Mouse (Mus musculus) hindbrain, embryonic 16.5 days (tissue): ENCODE measurements around the gene Hey2. TPM values are rescaled to one million over a fixed set of nuclear protein-coding genes. Genes with fewer than 3 reads are reported as not detected.

ENCODE experiments used
- ATAC-seq: fragments of 200-750 bp; cut with Nextera tagmentation; 2 replicates; pipeline ENCODE4 v1.8.0; 2017; ENCODE audit warnings: moderate TSS enrichment, moderate library complexity
- H3K27ac ChIP-seq: fragments of 300-500 bp; sonication (generic); 2 replicates; pipeline ENCODE4 v1.5.1; 2014; ENCODE audit warnings: low read depth, mild to moderate bottlenecking, control low read depth, low read length, moderate library complexity
- H3K27me3 ChIP-seq: fragments of 300-500 bp; sonication (generic); replicated peaks from 2 replicates; pipeline ENCODE4 v1.6.1; 2014; ENCODE audit warnings: low read length; ENCODE audit not compliant: control insufficient read depth, insufficient read depth
- H3K36me3 ChIP-seq: fragments of 300-500 bp; sonication (generic); 2 replicates; pipeline ENCODE4 v1.6.1; 2014; ENCODE audit warnings: mild to moderate bottlenecking, low read length, moderate library complexity, mixed read lengths; ENCODE audit not compliant: control insufficient read depth, insufficient read depth
- H3K4me1 ChIP-seq: fragments of 300-500 bp; sonication (generic); 2 replicates; pipeline ENCODE4 v1.6.1; 2014; ENCODE audit warnings: low read depth, low read length; ENCODE audit not compliant: control insufficient read depth, insufficient read depth
- H3K4me2 ChIP-seq: fragments of 300-500 bp; sonication (generic); 2 replicates; pipeline ENCODE4 v1.6.1; 2014; ENCODE audit warnings: mild to moderate bottlenecking, low read length, control low read depth, moderate library complexity
- H3K4me3 ChIP-seq: fragments of 300-500 bp; sonication (generic); 2 replicates; pipeline ENCODE4 v1.5.1; 2014; ENCODE audit warnings: mild to moderate bottlenecking, low read length, control low read depth, moderate library complexity
- H3K9ac ChIP-seq: fragments of 300-500 bp; sonication (generic); 2 replicates; pipeline ENCODE4 v1.6.1; 2014; ENCODE audit warnings: low read depth, mild to moderate bottlenecking, control low read depth, low read length, moderate library complexity
- H3K9me3 ChIP-seq: fragments of 300-500 bp; sonication (generic); 2 replicates; pipeline ENCODE4 v1.6.1; 2014; ENCODE audit warnings: mild to moderate bottlenecking, low read length, moderate library complexity; ENCODE audit not compliant: control insufficient read depth
- WGBS: fragments of 180-500 bp; shearing (Covaris S2); extraction: QIAGEN DNeasy Blood & Tissue Kit; methylation state at CpG from one replicate; pipeline ENCODE4 v1.1.7; 2014; 5-methylcytosine and 5-hydroxymethylcytosine counted together
- polyA plus RNA-seq: library from polyadenylated mRNA; unstranded; fragments of >200 nt; fragmentation: Nextera tagmentation; extraction: Ambion mirVana; gene quantifications from 2 replicates; pipeline ENCODE4 v1.2.1, GENCODE M21; 2015

Hey2 gene
- 5.1 and 5.3 TPM in 2 replicates for polyA plus RNA-seq

- H3K4me3 ChIP-seq = peak within 1 kb of the TSS; percentile 56
- no peaks in the 10 kb centered on the region for H3K9me3 ChIP-seq
- H3K36me3 ChIP-seq = no peaks in the 10 kb centered on the region
- H3K27ac ChIP-seq = peak within 1 kb of the TSS; percentile 71
- under 1% methylated on average over 61 of the region's 70 CpGs for WGBS
- peak within 1 kb of the TSS; percentile 64 for H3K9ac ChIP-seq
- H3K4me2 ChIP-seq = peak within 1 kb of the TSS; percentile 69
- H3K27me3 ChIP-seq = peaks cover 17% of the 10 kb centered on the region
- peak; percentile 99 for ATAC-seq
- H3K4me1 ChIP-seq = peaks cover 19% of the 10 kb centered on the region
These were observed at the start of gene Hey2 for GRCm38 (mm10) chr10:30842643-30843437. Gene Hey2, minus strand, starts transcription at chr10:30842801.

DNA sequence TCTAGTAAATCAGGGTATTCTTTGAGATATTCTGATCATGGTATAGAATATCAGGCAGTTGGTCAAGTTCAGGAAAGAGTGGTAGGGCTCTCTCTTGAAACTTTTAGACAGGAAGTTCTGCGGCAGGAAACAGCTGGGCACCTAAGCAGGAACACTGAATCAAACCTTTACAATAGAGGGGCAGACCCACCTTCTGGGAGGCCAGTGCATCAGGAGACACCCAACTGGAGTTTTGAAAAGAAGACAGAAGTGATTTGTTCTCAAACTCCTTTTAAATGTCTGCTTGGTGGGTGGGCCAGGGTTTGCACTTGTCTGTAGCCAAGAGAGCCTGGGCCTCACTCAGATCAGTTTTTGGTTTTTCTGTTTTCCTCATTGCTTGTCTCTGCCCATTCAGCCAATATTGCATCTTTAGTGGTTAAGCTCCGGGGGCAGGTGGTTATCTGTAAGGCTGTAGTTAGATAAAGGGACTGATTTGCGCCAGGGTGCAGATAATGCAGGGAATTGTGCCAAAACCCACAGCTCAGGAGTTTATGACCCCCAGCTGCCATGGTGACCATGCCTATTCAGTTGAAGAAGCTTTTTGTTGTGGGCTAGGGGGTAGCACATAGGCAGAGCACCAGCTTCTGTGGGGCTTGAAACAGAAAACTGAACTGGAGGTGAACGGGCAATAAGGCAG lies 40.6 kb upstream of the Hey2 start:
- ATAC-seq = peak; percentile 69; the same call in 1 of the 2 replicates
- H3K4me1 ChIP-seq = 0 out of 2 replicates have a peak, but pooled peaks cover 2% of the 10 kb centered on the region
- H3K4me2 ChIP-seq = no peak overlapping the region
- H3K27me3 ChIP-seq = no peaks in the 10 kb centered on the region
- no peak overlapping the region for H3K4me3 ChIP-seq
- no peak overlapping the region for H3K27ac ChIP-seq
- H3K9me3 ChIP-seq = no peaks in the 10 kb centered on the region
- H3K9ac ChIP-seq = no peak overlapping the region
- H3K36me3 ChIP-seq = no peaks in the 10 kb centered on the region
- 32% methylated on average over 4 of the region's 4 CpGs for WGBS

DNA sequence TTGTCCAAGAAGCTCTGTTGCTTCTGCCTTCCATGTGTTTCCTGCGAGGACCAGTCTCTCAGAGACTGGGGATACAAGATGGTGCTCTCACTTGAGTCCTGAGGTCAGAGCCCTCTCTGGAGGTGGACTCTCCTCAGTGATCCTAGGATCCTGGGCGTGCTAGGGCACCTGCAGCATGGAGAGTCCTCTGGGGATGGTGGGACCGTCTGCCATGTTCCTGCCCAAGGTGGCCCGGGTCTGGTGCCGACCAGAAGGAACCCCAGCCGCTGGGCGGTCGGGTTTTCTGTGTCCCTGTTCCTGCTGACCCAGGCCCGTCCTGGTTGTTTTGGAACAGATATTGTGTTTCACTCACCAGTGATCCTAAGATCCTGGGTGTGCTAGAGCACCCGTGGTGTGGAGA lies 38.5 kb upstream of the Hey2 start:
- no peak overlapping the region for H3K4me2 ChIP-seq
- H3K36me3 ChIP-seq = no peaks in the 10 kb centered on the region
- 88% methylated on average over 10 of the region's 10 CpGs for WGBS
- H3K27me3 ChIP-seq = no peaks in the 10 kb centered on the region
- H3K4me3 ChIP-seq = no peak overlapping the region
- no peak overlapping the region for H3K27ac ChIP-seq
- 0 out of 2 replicates have a peak, but pooled peaks cover 2% of the 10 kb centered on the region for H3K4me1 ChIP-seq
- H3K9me3 ChIP-seq = no peaks in the 10 kb centered on the region
- no peak for ATAC-seq
- no peak overlapping the region for H3K9ac ChIP-seq

DNA sequence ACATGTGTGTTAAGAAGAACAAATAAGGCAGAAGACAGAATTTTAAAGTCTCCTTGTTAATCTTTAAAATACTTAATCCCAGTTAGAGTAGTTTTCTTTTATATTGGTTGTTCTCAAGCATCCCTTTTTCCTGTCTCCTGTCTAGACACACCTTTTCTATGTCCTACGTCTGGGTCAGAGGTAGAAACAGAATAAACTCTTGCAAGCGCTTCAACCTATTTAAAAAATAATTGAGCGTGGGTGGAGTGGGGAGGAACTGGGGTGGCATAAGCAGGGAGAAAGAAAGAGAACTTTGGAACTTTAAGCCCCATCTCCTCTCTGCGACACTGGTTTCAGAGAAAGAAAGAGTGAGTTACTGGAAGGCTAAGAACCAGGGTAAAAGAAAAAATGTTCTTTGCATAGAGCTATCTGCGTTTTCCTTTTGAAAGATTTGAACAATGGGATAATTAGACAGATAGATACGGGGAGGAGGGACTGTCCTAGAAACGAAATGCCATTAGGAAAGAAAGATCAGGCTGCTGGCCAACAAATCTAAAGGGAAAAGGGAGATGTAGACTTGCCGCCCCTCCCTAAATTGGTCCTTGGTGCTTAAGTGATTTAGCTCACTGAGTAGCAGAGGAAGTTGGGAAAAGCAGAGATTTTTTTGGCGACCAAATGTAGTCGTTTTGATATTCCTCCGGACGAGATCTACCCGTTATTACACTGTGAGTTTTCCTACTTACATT lies 2.7 kb upstream of the Hey2 start:
- WGBS = 22% methylated on average over 13 of the region's 13 CpGs
- Histone ChIP-seq H3K27ac (no peak overlapping the region), H3K9me3 (no peaks in the 10 kb centered on the region), H3K4me1 (peaks cover 19% of the 10 kb centered on the region), H3K4me2 (no peak overlapping the region), H3K4me3 (no peak overlapping the region), H3K36me3 (no peaks in the 10 kb centered on the region), H3K27me3 (peaks cover 17% of the 10 kb centered on the region), H3K9ac (no peak overlapping the region)
- no peak for ATAC-seq

DNA sequence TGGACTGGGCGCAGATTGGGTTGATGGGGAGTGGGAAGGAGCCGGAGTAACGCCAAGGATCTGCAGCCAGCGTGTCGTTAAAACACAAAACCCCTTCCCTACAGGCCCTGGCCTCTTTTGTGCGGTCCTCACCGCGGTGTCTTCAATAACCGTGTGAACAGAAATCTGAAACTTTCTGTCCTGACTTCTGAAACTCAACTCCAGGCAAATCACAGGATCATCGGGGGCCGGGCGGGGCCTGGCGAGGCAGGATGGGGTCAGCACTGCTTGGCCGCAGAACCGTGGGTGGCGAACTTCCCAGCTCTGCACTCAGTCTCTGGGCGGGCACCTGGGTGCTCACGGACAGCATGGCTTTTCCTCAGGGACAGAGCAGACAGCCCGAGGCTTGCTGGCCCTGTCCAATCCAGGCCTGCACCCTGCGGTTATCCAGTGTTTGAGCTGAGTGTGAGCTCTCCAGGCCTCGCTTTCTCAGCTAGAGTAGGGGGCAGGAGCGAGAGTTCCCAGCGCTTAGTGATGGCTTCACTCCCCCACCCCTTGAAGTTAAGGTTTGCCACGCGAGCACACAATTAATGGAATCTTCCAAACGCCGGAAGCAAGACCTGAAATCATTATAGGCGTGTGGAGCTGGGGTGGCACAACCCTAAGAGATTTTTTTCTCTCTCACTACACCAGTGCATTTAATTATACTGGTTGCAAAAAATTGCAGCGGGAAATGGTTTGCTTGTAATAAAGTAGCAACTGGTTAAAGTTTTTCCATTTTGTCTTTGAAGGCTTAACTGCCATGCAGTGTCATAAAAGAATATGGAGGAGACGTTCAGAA lies 1.8 kb upstream of the Hey2 start:
- H3K9me3 ChIP-seq = no peaks in the 10 kb centered on the region
- 4% methylated on average over 30 of the region's 30 CpGs for WGBS
- peaks cover 19% of the 10 kb centered on the region for H3K4me1 ChIP-seq
- peak overlapping the region; percentile 44; the same call in 1 of the 2 replicates for H3K9ac ChIP-seq
- H3K36me3 ChIP-seq = no peaks in the 10 kb centered on the region
- ATAC-seq = 0 out of 2 replicates have a peak, but pooled peaks have one; percentile 2
- peak overlapping the region; percentile 56 for H3K4me3 ChIP-seq
- H3K27ac ChIP-seq = no peak overlapping the region
- H3K4me2 ChIP-seq = peak overlapping the region; percentile 69
- H3K27me3 ChIP-seq = peaks cover 17% of the 10 kb centered on the region

GRCm38 (mm10) chr10:30843438-30844190 lies 1.0 kb upstream of the Hey2 start:
- ATAC-seq = no peak; the same call in 1 of the 2 replicates
- Histone ChIP-seq H3K4me1 (peaks cover 19% of the 10 kb centered on the region), H3K36me3 (no peaks in the 10 kb centered on the region), H3K4me2 (peak overlapping the region; percentile 69), H3K27me3 (peaks cover 17% of the 10 kb centered on the region), H3K9ac (peak overlapping the region; percentile 59; the same call in 1 of the 2 replicates), H3K27ac (0 out of 2 replicates have a peak overlapping the region, but pooled peaks have one; percentile 18), H3K4me3 (peak overlapping the region; percentile 56), H3K9me3 (no peaks in the 10 kb centered on the region)
- under 1% methylated on average over 21 of the region's 21 CpGs for WGBS

DNA sequence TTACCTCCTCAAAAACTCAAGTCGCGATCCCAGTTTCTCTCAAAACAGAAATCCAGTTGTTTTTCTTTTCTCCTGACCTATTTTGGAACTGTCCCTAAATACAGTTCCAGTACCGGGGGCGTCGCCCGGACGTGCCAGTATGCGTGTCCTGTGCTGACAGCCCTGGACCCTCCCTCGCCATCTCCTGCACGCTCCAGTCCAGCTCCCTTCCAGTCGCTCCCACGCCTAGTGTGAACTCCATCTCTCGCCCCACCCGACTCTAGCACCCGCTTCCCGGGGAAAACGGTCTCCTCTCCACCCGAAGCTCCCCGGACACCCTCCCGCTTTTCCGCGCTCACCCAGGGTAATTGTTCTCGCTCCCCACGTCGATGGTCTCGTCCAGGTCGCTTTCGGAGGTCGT lies 373 bp downstream of the Hey2 start:
- Histone ChIP-seq H3K27me3 (peaks cover 17% of the 10 kb centered on the region), H3K9ac (peak overlapping the region; percentile 64), H3K27ac (peak overlapping the region; percentile 71), H3K4me3 (peak overlapping the region; percentile 56), H3K4me1 (peaks cover 19% of the 10 kb centered on the region), H3K36me3 (no peaks in the 10 kb centered on the region), H3K4me2 (peak overlapping the region; percentile 69), H3K9me3 (no peaks in the 10 kb centered on the region)
- ATAC-seq = peak; percentile 70
- WGBS = 1% methylated on average over 29 of the region's 29 CpGs

DNA sequence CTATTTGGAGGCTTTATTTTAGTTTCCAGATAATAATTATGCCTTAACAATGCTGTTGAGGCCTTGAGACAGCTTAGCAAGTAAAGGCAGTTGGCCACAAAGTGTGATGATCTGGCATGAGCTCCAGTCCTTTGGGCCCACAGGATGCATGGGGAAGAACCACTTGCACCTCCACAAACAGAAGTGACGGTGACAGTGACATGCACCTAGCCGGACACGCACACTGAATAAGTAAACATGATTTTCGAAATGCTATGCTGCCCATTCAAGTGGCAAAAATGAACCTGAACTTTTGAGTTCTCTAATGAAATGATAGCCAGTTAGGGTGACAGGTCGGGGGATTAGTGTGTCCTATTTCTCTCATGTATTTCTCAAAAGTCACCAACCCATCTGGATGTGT lies 1.8 kb downstream of the Hey2 start:
- Histone ChIP-seq H3K4me1 (peaks cover 19% of the 10 kb centered on the region), H3K4me3 (peak overlapping the region; percentile 7), H3K4me2 (peak overlapping the region; percentile 69), H3K27ac (no peak overlapping the region), H3K36me3 (no peaks in the 10 kb centered on the region), H3K9ac (no peak overlapping the region), H3K27me3 (peaks cover 7% of the 10 kb centered on the region), H3K9me3 (no peaks in the 10 kb centered on the region)
- no peak for ATAC-seq
- WGBS = 81% methylated on average over 5 of the region's 5 CpGs
